Mouse (Mus musculus) spleen, postnatal 10 days (tissue): ENCODE data around the gene Cd81.

ENCODE experiments used
- DNase-seq, 2 experiments: peaks; one replicate each; pipeline ENCODE4 v3.0.0; 2021 to 2022; ENCODE audit warnings: low spot score in 2 of 2

The Cd81 gene

GRCm38 (mm10) chr7:143020764-143021163 lies 31.8 kb upstream of the Cd81 start:
- no peak for DNase-seq

GRCm38 (mm10) chr7:143021356-143022164 lies 31.0 kb upstream of the Cd81 start:
- DNase-seq, result no peak

GRCm38 (mm10) chr7:143023499-143023898 lies 29.0 kb upstream of the Cd81 start:
- DNase-seq, result no peak

GRCm38 (mm10) chr7:143024293-143024692 lies 28.2 kb upstream of the Cd81 start:
- no peak for DNase-seq

- DNase-seq, result no peak
Measured at GRCm38 (mm10) chr7:143025496-143025895, 27.0 kb upstream of the Cd81 start.

GRCm38 (mm10) chr7:143027196-143027595 lies 25.3 kb upstream of the Cd81 start:
- no peak for DNase-seq

GRCm38 (mm10) chr7:143031816-143032215 lies 20.7 kb upstream of the Cd81 start:
- no peak for DNase-seq

GRCm38 (mm10) chr7:143033581-143033980 lies 19.0 kb upstream of the Cd81 start:
- DNase-seq, result no peak

- no peak for DNase-seq
Measured at GRCm38 (mm10) chr7:143034112-143034511, 18.4 kb upstream of the Cd81 start.

GRCm38 (mm10) chr7:143034519-143035450 lies 17.8 kb upstream of the Cd81 start:
- DNase-seq, result no peak

- DNase-seq, result no peak
Measured at GRCm38 (mm10) chr7:143036787-143037186, 15.8 kb upstream of the Cd81 start.

- no peak for DNase-seq
Measured at GRCm38 (mm10) chr7:143037306-143037705, 15.2 kb upstream of the Cd81 start.

GRCm38 (mm10) chr7:143038174-143038931 lies 14.2 kb upstream of the Cd81 start:
- peak in 1 of 2 experiments; percentile 41 for DNase-seq

- no peak for DNase-seq
Measured at GRCm38 (mm10) chr7:143040561-143040960, 12.0 kb upstream of the Cd81 start.

GRCm38 (mm10) chr7:143041138-143041822 lies 11.3 kb upstream of the Cd81 start:
- DNase-seq, result no peak

GRCm38 (mm10) chr7:143042089-143042488 lies 10.4 kb upstream of the Cd81 start:
- DNase-seq, result no peak

GRCm38 (mm10) chr7:143042897-143043300 lies 9.6 kb upstream of the Cd81 start:
- DNase-seq, result no peak

- no peak for DNase-seq
Measured at GRCm38 (mm10) chr7:143044049-143044825, 8.3 kb upstream of the Cd81 start.

GRCm38 (mm10) chr7:143044826-143045206 lies 7.7 kb upstream of the Cd81 start:
- no peak for DNase-seq

- no peak for DNase-seq
Measured at GRCm38 (mm10) chr7:143046358-143046757, 6.2 kb upstream of the Cd81 start.

GRCm38 (mm10) chr7:143049331-143049730 lies 3.2 kb upstream of the Cd81 start:
- no peak for DNase-seq
